Mouse (Mus musculus) right cerebral cortex, postnatal 10 days (tissue): ENCODE results near the gene Nme7.

Experiments
- DNase-seq, 2 experiments: peaks; one replicate each; pipeline ENCODE4 v3.0.0; 2021; ENCODE audit warnings: low spot score in 2 of 2

The Nme7 gene

DNA sequence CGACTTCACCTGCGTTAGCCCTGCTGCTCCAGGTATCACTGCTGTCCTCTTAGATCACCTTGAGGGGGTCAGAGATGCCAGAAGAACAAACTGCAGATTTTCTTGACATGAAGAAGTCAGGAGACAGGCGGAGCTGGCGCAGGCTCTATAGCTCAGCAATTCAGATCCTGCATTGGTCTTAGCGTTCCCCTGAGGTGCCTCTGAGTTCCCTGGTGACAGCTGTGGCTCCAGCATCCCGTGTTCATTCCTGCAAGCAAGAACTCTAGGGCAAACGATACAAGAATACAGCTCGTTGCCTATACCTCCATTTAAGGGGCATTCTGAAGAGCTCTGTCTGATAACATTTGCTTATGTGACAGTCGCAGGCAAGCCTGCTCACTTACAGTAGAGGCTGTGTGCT, 124.7 kb downstream of the Nme7 start:
- DNase-seq = no peak

DNA sequence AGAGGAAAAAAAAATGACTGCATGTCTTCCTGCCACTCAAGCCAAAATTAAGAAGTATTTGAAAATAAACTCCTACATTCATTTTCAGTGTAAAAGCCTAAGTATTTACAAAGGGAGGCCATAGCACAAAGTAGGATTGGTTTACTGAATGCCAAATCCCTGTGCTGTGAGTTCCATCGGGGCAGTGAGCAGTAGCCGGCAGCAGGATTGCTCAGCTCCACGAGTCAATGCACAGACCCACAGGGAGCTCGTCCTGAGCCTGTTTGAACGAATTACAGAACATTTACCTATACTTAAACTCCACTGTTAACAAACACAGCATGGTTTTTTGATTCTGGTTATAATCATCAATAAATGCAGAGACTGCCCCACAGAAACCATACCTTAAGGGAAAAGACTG, 128.7 kb downstream of the Nme7 start:
- no peak for DNase-seq

DNA sequence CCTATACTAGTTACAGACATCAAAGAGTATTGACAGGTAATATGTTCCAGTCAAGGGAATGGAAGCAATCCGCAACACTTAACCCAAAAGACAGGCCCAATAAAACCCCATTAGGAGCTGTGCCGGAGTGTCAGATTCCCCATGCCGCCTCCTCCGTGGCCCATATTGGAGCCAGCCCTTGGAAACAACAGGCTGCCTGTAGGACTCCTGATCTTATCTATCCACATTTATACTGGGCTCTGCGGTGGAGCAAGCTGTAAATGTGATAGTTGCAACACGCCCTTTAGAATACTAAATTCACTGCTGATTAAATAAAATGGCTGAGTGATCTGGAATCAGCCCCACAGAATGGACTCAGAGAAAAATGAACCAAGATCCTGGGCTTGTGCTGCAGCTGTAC, 130.1 kb downstream of the Nme7 start:
- no peak for DNase-seq

DNA sequence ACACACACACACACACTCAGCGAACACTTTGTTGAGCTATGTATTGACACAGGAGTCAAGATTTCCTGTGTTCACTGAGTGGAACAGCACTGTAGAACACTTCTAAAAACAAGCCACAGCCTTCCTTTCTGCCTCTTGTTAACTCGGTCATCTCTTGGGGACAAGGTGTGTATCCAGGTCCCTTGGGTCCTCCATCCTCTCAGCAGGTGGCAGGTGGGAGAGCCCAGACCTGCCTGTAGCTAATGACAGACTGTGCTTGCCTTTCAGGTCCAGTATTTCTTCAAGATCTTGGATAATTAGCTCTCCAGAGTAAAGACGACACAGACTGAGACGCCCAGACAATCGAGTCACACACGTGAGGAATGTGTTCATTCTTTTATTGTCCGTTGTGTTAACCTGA, 132.8 kb downstream of the Nme7 start:
- DNase-seq = no peak

DNA sequence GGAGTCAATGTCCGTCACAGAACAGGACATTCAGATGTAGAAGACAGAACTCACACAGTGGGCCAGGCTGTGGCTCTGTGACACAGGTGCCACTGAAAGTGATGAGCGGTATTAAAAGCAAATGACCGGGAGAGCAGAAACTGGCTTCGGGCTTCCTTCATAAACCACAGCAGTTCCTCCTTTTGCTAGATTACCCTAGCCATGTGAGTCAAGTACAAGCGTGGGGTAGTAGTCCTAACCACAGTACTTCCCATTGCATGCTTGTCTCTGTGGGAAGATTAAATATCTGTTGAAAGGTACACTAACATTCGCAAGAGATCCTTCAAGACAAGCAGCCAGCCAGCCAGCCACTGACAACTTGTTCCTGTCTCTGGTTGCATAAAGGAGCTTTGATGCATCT, 136.3 kb downstream of the Nme7 start:
- DNase-seq = no peak

DNA sequence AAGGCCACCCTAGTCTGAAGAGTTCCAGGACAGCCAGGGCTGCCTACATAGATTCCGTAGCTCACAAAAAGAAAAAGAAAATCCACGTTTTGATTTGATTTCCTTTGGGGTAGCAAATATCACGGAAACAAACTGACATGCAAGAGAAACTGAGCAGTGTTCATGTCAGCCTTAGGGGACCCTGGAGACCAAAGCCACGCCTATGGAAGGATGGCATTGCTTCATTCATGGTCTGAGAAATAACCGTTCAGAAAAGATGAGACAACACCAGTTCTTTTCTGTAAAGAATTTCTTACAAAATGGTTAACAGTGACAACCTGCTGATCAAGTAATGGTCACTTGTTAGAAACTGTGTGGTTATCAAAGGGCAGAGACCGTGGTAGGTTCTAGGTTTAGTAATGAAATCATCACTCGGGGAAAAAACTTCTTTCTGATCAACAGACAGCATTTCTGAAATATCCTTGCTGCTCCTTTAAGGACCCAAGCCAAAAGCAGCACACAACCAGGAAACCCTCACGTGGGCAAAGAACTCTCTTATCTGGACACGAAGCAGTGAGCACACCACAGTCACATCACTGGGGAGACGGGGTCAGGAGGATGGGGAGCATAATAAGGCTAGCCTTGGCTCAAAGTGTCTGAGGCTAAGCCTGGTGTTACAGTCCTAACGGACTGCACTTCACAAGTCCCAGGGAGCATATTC, 136.9 kb downstream of the Nme7 start:
- no peak for DNase-seq

DNA sequence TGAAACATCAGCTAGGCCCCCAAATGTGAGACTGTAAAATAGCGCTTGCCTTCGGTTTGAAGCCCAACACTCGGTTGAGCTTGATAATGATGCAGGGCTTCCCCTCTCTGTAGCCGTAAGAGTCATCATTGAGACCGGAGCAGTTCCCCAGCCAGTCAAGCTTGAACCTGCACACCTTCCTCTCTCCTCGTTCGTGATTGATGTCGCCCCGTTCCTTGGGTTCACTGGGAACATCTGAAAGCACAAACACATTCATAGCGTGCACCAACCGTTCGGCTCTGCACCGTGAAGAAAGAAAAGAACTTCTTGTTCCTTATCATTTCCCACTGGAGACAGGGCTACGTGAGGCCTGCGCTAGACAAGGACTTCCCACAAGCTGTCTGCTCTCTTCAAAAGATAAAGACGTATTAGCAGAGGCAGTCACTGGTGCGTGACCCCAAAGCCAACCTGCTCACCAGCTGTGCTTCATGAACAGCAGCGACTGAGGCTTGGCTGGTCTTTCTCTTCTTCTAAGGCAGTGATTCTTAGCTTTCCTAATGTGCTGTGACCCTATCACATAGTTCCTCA, 137.6 kb downstream of the Nme7 start:
- no peak for DNase-seq

- no peak for DNase-seq
Measured at GRCm38 (mm10) chr1:164445620-164446162, 141.8 kb downstream of the Nme7 start.

- no peak for DNase-seq
Measured at GRCm38 (mm10) chr1:164446535-164446934, 142.6 kb downstream of the Nme7 start.

DNA sequence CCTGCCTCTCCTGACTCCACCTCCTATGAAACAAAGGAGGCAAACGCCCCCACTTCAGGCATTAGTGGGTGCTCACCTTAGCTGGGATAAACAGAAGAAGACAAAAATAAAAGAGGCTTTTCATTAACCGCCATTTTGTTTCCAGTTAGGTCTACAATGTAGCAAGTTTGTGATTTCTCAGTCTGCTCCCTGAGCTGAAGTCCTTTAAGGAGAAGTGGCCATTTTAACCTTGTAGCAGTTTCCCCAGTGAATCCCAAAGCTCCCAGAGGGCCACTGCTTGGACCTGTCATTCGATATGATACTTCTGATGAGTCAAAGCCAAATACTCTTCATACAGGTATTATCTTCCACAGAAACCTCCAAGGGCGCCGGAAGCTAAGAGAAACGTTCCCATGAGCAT, 143.6 kb downstream of the Nme7 start:
- no peak for DNase-seq

DNA sequence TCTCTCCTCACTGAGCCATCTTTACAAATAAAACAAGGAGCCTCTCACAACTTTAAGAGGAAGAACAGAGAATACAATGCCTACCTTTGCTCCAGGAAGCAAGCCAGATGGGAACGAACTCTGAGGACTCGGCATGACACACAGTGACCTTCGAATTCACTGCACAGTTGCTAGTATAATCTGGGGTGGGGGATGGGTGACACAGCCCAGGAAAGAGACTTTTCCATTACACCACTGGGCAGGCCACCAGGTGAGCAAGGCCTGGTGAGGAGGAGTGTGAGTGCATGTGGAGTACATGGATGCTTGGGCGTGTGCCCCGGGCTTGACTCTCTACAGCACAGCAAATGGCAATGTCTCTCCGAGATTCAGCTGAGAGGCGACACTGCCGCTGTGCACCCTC, 145.7 kb downstream of the Nme7 start:
- DNase-seq = peak; percentile 38 to 54

- no peak for DNase-seq
Measured at GRCm38 (mm10) chr1:164450231-164450630, 146.3 kb downstream of the Nme7 start.

GRCm38 (mm10) chr1:164450644-164451043, 146.7 kb downstream of the Nme7 start:
- no peak for DNase-seq

DNA sequence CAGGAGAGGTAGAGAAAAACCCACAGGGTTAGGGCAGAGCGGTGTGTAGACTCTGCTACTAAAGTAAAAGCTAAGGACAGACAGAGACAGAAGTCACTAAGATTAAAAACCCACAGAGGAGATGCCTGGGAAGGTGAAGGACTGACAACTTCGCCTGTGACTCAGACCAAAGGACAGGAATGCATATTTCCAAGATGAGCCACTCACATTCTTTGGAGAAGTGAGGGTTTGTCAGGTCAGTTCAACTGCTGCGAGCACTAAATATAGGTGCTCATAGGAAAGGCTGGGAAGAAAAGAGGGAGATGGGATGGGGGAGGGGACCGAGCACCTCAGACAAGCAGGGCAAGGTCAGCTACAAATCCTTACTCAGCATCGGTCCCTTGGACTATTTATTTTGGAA, 147.4 kb downstream of the Nme7 start:
- DNase-seq = no peak

- DNase-seq = no peak
Measured at GRCm38 (mm10) chr1:164452580-164452979, 148.7 kb downstream of the Nme7 start.

DNA sequence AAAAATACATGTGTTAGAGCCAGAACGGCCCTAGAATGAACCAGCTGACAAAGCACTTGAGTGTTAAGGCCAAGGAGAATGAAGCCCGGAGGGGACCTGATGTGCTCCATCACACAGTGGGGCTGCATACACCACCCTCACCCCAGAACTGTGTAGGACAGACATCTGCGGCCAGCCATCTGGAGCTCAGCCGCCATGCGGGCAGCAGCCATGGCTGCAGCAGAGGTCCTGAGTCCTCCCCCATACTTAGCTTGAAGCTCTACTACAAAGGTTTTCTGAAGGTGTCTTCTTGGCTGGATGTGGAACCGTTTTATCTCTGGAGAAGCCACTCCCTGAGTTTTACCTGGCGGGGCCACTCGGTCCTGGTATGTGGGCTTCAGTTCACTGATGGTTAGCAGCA, 149.2 kb downstream of the Nme7 start:
- DNase-seq = peak in 1 of 2 experiments; percentile 25

DNA sequence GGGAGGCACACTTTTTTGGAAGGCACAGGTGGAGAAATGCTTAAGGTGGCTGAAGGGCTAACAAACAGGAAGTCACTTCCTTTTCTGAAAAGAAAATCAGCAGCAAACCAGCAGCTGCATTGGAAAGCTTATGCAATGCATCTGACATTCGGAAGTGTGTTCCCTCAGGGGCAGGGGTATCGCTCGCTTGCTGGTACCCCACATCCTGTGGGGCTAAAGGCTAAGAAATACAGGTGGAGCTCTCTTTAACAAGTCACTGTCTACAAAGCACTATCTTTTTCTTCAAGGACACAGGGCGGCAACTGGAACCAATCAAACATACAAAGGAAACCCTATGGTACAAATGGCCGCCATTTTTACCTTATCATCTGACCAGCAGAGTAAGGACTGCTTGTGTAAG, 149.8 kb downstream of the Nme7 start:
- DNase-seq = no peak

GRCm38 (mm10) chr1:164454747-164455400, 151.0 kb downstream of the Nme7 start:
- peak; percentile 85 to 88 for DNase-seq

- peak; percentile 63 to 64 for DNase-seq
Measured at GRCm38 (mm10) chr1:164455614-164456013, 151.7 kb downstream of the Nme7 start.

DNA sequence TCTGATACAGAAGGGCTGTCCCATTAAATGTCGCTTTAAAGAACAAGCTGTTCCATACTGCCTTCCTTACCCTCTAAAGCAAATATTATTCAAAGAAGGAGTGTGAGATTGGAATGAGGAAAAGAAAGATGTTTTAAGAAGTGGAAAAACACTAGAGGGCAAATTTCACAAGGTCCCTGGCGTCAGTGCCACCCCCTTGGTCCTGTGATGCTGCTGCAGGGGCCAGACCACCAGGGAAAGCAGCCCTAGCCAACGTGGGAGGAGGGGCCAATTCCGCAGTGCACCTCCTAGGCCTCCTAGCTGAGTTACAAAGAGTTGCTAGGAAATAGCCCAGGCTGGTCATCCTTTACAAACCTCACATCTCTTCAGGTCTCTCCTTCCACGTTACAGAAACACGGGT, 152.1 kb downstream of the Nme7 start:
- peak; percentile 68 to 78 for DNase-seq

- DNase-seq = peak; percentile 63 to 76
Measured at GRCm38 (mm10) chr1:164456731-164457130, 152.8 kb downstream of the Nme7 start.

DNA sequence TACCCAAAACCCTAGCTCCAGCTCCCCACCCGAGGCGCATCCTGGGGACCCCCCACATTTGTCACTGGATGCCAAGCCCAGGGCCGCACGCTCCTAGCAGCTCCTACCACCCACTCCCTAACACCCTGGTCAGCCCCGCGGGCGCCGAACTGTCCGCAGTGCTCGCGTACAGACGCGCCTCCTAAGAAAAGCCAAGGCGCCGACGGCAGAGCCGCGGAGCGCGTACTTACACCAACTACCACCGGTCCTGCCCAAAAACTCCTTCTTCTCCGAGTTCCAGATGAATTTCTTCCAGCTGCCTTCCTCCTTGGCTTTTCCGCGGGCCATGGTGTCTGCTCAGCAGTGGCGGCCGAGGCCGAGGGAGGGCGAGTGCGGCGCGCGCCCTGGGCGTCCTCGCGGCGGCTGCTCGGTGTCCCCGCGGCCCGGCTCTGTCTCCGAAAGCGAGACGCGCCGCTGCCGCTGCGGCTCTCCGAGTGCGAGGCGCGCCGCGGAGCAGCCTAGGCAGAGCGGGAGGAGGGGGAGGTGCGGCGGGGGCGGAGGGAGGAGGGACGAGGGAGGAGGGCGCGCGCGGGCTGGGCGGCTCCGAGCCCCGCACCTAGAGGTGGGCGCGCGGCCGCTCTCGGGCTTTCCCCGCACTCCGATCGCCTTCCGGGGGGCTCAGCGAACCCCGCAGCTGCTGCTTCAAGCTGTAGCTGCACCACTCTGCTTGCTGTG, 153.8 kb downstream of the Nme7 start:
- peak; percentile 55 to 88 for DNase-seq
